Mouse (Mus musculus) naive thymus-derived CD4-positive, alpha-beta T cell, adult 2 months (primary cell): ENCODE measurements around the gene Sp1.

Source experiments
- DNase-seq: peaks from one replicate; pipeline ENCODE4 v3.0.0-alpha.2; 2011; ENCODE audit warnings: low read depth

Gene Sp1

DNA sequence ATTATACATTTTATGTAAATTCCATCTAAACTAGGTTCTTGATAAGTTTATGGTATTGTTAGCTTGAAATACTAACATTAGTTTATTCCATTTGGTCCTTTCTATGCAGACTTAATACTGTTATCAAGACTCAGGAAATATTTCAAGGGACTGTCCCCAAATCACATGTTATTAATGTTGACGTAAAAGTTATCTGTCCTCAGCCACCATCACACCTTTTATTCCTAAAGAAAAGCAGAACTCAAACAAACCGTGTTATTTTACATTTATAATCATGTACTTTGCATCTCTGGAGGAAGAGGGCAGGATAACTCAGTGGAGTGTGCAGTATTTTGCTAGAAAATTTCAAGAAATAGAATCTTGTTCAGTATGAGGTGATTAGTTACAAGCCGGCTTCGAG is 27.2 kb downstream of the Sp1 start:
- DNase-seq = no peak

DNA sequence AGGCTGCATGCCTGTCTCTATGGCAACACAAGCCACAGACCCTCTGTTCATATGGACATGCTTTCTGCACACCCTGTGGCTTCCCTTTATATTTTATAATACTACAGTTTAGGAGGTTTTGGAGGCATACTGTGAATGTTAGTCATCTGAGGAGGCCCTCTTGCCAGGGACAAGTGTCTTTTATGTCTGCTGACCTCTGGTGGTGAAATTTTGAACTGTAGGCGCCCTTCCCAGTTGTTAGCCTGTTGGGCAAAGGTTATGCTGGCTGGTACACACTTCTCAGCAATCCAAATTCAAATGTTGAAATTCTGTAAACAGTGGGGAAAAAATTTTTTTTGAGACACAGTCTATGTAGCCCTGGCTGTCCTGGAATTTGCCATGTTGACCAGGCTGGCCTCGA is 36.5 kb downstream of the Sp1 start:
- DNase-seq = peak; percentile 88

DNA sequence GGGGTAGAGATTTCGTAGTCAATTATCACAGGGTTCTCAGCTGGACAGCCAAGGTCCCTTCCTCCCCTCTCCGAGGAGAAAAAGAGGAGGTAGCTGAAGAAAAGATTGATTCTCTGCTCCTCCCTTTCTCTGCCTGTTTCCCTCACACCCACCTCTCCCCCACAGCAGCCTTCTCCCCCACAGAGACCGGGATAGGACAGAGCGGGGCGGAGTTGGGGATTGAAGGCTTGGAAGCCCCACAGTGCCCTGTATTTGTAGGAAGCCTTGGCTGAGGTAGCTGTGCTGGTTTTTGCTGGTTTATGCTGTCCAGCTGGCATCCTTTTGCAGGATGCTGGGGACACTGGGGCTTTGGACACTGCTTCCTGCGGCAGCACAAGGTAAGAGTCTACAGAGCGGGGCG is 39.2 kb downstream of the Sp1 start, which contains the start of gene Amhr2:
Gene Amhr2, plus strand, starts transcription at position 222 of the 400 bp plus-strand sequence.
- DNase-seq = no peak

DNA sequence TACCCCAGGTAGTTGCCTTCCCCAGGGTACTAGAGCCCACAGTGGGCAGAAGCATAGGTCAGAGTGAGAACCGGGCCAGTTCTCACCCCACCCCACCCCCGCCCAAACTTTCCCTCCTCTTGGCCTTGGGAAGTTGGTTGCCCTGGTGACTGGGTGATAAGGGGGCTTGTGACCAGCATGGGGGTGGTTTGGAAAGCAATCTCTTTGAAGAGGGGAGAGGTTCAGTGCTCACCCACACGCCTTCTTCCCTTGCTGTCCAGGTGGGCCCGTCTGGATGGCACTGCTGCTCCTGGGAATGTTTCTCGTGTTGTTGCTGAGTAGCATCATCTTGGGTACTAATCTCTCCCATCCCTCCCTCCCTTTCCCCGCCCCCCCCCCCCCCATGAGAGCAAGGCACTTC is 40.5 kb downstream of the Sp1 start:
- no peak for DNase-seq

DNA sequence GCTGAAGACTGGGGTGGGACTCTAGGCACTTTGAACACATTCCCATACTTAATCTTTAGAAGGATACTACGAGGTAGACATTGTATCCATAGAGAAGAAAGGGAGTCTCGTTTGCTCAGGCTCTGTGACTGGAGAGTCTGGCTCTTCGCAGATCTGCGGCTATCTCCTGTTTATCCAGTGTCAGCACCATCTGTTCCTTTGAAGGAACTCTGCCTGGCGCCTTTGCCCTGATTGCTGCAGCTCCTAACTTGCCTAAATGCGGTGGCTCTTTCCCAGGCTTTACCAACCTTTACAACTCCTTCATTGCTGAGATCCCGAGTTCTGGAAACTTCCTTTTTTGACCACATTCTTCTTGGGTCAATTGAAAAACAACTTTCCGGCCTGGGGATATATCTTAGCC is 43.4 kb downstream of the Sp1 start:
- DNase-seq = no peak

DNA sequence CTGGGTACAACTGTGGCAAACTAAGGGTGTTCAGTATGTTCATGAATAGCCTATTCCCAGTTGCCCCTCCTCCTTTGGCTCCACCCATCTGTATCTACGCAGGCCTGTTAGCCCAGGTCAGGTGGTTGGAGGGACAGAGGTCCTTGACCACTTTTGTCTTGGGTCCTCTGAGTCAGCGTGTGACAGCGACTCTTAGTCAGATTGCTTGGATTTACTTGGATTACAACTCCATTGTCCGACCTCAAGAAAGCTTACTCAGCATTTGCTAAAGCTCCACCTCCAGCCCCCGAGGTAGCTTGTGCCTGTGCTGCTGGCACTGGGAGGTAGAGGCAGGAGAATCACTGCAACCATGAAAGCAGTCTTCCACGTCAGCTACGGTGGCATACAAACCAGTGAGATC is 45.0 kb downstream of the Sp1 start:
- no peak for DNase-seq

DNA sequence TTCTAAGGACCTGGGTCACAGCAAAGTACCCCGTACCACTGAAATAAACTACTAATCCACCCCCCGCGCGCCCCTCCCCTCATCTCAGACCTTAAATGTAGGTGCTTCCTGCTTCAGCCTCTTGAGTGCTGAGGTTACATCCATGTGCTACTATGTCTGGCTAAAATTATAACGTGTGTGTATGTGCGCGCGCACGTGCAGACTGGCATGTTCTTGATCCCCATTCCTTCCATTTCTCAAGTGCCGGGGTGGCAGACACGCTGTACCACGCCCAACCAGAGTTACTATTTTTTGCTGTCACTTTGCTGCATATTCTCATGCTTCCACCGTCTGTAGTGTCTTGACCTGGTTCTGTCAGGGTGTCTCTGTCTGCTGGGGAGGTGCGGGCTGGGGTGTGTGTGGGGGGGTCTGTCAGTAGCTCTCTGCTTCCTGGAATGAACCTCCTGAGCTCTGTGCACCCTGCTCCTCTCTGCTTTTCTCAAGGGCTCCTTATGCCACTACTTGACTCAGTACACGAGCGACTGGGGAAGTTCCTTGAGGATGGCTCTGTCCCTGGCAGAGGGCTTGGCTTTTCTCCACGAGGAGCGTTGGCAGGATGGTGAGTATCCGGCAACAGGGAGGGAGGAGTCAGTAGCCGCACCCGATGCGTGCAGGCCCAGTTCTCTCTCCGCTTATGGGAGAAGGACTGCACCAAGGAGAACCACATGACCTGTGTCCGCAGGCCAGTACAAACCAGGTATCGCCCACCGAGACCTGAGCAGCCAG is 45.9 kb downstream of the Sp1 start:
- no peak for DNase-seq

DNA sequence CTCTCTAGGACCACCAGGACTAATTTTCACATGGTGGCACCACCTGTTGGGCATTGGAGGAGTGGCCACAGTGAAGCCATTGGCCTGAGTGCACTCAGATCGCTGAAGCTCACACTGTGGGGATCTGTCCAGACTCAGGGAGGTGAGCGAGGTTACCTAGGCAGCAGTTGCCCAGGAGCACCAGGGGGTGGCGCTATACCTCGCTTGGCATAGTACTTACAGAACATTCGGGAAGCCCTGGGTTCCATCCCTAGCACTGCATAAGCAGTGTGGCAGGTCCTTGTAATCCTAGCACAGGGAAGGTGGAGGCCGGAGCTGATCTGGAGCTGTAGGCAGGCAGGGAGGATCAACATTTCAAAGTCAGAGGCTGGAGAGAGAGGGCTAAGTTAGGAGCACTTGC is 50.0 kb downstream of the Sp1 start:
- peak; percentile 53 for DNase-seq

DNA sequence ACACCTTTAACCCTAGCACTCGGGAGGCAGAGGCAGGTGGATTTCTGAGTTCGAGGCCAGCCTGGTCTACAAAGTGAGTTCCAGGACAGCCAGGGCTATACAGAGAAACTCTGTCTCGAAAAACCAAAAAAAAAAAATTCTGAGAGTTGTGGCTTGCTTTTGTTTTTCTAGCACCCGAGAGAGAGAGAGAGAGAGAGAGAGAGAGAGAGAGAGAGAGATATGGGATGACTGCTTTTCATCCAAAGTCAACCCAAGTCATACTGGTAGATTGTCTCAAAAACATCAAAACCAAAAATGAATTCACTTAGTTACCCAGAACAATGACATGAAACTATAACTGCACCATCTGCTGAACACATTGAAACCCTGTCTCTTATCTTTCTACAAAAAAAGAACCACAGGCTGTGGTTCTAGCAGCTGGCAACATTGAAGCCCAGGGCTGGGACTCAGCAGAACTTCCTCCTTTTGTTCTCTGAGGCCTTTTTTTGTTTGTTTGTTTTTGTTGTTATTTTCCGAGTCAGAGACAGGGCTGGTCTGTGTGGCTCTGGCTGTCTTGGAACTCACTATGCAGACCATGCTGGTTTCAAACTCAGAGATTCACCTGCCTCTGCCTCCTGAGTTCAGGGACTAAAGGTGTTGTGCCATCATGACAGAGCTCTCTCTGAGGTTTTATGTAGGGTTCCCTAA is 52.2 kb downstream of the Sp1 start:
- DNase-seq = peak; percentile 73

DNA sequence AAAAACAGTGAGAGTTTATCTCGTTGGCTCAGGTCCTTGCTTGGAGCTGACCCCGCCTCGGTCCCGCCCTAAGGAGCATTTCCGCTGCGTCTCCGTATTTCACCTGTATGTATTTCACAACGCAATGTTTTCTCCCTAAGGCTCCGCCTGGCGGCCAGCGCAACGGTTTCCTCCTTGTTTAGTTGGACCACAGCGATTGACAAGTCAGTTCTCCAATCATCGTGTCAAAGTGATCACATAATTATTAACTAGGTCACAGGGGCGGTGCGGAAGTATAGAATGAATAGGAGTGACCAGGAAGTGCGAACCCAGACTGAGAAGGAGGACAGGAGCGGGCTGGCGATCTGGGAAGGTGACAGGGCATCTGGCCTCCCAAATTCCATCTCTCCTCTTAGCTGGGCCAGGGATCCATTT is 53.0 kb downstream of the Sp1 start, which contains the start of gene Prr13:
Gene Prr13, plus strand, starts transcription at position 125 of the 414 bp plus-strand sequence.
- DNase-seq = peak; percentile 93

DNA sequence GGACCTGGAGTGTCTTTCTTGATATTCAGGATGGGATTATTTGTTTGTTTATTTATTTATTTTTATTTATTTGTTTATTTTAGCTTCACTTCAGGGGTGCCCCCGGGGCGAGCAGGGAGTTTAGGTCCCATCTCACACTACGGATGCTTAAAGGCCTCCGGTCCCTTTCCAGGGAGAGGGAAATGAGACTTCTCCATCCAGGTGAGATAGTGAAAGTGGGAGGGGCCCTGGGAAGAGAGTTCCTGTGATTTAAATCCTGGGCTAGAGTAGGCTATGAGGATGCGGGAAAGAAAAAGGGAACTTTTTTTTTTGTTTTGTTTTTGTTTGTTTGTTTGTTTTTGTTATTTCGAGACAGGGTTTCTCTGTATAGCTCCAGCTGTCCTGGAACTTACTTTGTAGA is 53.4 kb downstream of the Sp1 start:
- no peak for DNase-seq

DNA sequence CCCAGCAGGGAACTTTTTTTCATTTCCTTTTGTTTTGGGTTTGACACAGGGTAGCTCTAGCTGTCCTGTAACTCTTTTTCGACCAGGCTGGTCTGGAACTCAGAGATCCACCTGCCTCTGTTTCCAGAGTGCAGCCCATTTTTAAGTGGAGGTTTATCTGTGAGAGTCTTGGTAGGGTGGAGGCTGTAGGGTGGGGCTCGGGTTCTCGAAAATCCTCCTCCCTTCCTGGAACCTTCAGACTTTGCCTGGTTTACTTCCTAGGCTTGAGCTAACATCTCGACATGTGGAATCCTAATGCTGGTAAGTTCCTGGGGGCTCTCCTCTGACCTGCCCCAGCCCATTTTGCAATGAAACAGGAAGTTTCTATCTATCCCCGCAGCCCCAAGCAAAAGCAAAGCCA is 53.9 kb downstream of the Sp1 start:
- DNase-seq = peak; percentile 27

DNA sequence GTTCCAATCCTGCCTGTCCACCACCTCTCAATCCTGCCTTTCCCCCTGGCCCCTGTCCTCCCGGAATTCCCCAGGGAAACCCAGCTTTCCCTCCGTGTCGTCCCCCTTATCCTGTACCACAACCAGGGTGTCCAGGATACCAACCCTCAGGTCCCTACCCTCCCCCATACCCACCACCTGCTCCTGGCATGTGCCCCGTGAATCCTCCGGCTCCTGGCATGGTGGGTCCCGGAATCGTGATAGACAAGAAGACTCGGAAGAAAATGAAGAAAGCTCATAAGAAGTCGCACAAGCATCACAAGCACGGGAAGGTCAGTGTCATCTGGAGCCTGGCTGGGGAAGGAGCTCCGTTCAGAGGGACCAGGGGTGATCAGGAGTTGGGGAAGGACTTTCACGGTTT is 54.5 kb downstream of the Sp1 start:
- no peak for DNase-seq

DNA sequence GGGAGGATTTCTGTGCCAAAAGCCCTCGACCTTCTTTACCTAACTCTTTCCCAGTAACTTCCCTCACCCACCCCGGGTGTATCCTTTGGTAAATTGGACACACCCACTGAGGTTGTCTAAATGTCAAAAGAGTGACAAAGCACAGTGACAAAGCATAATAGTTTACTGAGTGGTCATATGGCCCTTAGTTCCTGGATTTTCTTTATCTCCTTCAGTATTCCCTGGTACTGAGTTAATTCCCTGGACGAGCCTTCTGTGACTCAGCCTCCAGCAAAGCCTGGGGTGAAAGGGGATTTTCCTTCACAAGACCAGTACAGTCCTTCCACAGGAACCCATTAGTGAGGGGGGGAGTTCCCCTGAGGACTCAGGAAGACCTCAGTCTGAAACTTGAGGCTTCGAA is 55.0 kb downstream of the Sp1 start:
- no peak for DNase-seq

DNA sequence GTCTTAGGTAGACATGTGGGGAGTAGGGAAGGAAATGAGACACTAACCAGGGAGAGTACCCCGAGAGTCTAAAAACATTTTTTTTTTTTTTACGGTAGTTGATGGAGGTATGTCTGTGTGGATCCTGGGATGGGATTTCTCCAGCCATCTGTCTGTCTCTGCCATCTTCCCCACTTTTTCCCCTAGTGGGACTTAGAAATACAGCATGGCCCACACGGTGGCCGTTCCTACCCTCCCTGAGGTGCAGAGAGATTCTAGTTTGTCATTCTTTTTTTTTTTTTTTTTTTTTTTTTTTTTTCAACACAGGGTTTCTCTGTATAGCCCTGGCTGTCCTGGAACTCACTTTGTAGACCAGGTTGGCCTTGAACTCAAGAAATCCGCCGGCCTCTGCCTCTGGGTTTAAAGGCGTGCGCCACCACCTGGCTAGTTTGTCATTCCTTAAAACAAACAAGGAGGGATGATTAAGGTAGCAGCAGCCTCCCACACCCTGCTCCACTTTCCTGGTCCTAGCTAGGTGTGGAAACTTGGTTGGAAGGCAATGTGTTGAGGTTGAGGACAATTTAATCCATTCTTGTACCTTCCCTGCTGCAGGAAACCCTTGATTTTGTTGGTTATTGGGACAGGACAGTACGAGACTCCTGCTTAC is 55.6 kb downstream of the Sp1 start:
- DNase-seq = no peak

DNA sequence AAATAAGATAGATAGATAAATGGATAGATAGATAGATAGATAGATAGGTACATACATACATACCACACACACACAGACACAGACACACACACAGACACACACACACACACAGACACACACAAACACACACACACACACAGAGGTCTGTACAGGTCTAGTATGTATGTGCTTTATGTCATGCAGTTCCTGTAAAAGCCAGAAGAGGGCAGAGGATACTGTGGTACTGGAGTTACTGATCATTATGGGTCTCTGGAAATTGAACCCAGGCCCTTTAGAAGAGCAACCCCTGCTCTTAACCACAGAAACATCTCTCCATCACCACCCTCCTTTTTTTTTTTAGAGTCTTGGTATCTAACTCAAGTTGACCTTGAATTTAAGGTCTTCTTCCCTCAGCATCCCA is 57.7 kb downstream of the Sp1 start:
- peak; percentile 69 for DNase-seq

DNA sequence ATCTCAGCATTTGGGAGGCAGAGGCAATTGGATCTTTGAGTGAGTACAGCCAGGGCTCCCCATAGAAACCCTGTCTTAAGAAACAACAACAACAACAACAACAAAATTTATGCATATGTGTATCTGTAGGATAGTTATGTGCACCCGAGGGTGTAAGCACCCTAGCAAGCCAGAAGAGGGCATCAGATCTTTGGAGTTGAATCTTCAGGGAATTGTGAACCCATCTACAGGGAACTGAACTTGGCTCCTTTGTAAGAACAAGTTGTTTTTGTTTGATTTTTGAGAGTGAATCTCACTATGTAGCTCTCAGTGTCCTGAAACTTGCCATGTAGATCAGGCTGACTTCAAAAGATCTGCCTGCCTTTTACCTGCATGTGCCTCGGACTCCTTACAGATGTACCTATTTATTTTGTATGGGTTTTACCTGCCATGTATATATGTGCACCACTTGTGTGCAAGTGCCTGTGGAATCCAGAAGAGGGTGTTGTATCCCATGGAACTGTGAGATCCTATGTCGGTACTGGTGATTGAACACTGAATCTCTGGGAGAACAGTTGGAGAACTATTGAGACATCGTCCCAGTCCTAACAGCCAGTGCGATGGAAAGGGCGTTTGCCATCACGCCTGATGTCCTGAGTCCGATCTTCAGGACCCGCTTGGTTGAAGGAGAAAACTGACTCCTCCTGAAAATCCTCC is 62.9 kb downstream of the Sp1 start:
- no peak for DNase-seq

DNA sequence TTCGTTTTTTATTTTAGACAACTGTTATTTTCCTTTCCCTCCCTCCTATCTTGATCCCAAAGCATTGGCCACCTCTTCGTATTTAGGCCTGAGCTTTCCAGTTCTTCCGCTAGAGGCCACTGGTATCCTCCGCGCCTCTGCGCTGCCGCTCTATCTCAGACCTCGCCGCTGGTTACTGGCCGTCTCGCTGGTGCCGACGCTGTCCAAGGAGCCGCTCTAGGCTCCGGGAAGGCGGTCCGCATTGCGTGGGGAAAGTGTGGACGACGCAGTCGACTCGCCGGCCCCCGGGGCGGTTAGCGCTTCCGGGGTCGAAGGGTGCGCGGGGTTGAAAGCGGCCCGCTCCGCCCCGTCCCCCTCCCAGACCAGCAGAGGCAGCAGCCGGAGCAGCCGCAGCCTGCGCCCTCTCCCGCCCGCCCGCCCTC is 64.3 kb downstream of the Sp1 start, which contains the start of gene Pcbp2:
Gene Pcbp2, plus strand, starts transcription at position 357 of the 422 bp plus-strand sequence.
- peak; percentile 96 for DNase-seq

DNA sequence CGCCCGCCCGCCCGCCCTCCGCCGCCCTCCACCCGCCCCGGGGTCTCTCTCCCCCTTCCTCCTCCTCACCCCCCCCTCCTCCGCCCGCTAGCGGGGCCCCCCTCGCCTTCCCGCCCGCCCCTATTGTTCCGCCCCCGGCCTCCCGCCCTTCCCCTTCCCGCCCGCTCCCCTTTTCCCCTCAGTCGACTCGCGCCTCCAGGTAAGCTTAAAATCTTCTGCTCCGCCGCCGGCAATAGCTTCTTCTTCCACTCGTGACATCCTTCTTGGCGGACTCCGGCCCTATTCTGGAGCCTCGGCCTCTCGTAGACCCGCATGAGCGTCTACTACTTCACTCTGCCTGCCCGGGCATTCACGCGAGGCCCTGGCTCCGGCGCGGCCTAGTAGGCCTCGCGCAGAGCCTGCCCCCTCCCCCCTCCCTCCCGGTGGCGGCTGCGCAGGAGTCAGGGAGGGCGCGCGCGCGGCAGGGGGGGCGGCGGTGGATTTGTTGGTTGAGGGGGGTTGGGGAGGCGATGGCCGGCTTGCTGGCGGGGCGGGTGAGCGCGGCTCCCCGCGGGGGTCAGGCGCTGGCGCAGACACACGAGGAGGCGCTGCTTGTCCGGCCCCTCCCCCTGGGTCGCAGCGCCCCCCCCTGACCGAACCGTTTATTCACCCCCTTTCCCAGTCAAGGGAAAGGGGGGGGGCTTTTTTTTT is 64.8 kb downstream of the Sp1 start:
- peak; percentile 90 for DNase-seq

DNA sequence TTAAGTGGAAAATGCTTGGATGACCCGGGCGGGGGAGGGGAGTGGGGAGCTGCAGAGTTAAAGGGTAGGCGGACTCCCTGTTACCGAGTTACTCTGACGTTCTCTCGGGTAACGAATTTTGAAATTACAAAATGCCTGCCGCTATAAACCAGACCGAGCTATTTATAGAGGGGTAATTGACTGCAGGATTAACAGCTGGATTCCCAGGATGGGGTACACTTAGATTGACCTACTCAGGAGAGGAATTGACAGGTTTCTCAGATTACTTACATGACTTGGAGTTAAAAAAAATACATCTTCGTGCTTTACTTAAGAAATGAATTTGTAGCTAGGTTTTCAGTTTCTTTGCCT is 65.3 kb downstream of the Sp1 start:
- DNase-seq = no peak

DNA sequence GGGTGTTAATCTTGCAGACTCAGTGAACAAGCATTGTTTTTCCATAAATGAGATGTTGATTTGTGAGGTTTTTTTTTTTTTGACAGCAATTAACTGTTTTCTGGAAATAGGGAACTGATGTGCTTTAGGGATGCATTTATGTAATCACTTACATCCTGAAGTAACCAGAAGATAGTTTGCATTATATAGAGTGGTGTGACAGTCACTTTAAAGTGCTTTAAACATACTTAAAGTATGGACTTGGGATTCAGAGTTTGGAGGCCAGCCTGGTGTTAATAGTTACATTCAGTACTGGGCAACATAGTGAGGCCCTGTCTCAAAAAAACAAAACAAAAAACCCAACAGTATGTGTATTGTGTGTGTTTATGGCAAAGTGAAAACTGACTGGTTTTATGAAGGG is 65.8 kb downstream of the Sp1 start:
- DNase-seq = no peak

DNA sequence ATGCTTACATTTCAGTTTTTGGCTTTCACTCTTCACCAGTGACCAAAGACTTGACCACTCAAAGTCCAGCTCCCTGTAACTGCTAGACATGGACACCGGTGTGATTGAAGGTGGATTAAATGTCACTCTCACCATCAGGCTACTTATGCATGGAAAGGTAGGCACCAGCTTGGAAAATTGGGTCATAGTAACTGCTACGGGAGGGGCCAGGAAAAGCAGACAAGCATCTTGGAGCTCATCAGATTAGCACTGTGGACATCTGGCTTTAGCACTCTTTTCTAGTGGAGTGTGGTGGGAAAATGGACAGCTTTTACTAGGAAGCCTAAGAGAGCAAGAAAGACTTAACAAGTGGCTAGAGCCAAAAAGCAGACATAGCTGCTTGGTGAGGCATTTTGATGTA is 67.3 kb downstream of the Sp1 start:
- DNase-seq = no peak
